Mouse (Mus musculus): Measurements from ENCODE around the gene Sphk1.

The Sphk1 gene

DNA sequence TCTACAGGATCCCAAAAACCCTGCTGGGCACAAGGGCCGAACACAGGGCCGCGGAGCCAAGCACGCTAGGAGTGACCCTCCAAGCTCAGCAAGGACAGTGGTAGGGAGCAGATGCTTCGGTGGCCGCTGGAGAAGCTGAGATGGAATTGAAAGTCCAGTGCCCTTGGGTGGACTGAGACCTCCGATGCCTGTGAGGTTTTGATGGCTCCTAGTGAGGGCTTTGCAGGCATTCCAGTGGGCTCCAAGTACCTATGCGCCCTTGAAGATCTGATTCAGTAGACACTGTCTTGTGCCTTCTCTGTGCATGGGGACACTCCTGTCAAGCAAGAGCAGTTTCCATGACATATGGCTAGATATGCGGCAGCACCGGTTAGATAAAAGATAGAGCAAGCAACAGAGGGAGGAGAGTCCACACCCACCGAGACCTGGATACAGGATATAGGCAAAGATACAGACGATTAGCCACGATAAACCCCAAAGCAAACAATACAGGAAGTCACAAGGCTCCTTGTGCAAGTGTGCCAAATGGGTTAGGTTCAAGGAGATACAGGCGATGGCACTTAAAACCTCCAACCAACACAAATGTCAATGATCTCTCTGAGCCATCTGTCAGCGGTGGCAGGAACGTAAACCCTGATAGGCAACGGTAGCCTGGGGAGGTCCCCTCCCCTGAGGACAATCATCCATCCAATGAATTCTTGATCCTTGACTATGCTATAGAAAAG, 24.4 kb upstream of the Sphk1 start:
- no peak for DNase-seq (ENCODE audit: low read depth, low spot score)

DNA sequence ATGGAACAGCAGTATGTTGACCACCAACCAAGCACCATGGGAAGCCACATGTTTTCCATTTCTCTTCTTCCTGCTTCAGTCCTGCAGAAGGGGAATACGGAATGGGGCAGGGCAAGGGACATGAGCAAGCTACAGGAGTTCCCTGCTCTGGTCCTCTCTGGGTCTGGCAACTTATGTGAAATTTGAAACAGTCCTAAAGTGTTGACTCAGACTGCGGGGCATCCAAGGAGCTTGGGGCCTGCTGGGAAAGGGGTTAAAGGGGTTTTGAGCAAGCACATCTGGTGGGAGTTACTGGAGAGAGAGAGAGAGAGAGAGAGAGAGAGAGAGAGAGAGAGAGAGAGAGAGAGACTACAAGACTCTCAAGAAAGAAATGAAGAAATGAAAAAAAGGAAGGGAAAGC, 22.0 kb upstream of the Sphk1 start:
- DNase-seq (ENCODE audit: low read depth, low spot score) = no peak

- no peak for DNase-seq (ENCODE audit: low read depth, low spot score)
These were observed 19.3 kb upstream of the Sphk1 start for GRCm38 (mm10) chr11:116511301-116511868.

- no peak for DNase-seq (ENCODE audit: low read depth, low spot score)
These were observed 18.6 kb upstream of the Sphk1 start for GRCm38 (mm10) chr11:116512154-116512553.

GRCm38 (mm10) chr11:116512987-116513386, 17.7 kb upstream of the Sphk1 start:
- DNase-seq (ENCODE audit: low read depth, low spot score) = no peak

GRCm38 (mm10) chr11:116513531-116514038, 17.1 kb upstream of the Sphk1 start:
- DNase-seq (ENCODE audit: low read depth, low spot score) = no peak

DNA sequence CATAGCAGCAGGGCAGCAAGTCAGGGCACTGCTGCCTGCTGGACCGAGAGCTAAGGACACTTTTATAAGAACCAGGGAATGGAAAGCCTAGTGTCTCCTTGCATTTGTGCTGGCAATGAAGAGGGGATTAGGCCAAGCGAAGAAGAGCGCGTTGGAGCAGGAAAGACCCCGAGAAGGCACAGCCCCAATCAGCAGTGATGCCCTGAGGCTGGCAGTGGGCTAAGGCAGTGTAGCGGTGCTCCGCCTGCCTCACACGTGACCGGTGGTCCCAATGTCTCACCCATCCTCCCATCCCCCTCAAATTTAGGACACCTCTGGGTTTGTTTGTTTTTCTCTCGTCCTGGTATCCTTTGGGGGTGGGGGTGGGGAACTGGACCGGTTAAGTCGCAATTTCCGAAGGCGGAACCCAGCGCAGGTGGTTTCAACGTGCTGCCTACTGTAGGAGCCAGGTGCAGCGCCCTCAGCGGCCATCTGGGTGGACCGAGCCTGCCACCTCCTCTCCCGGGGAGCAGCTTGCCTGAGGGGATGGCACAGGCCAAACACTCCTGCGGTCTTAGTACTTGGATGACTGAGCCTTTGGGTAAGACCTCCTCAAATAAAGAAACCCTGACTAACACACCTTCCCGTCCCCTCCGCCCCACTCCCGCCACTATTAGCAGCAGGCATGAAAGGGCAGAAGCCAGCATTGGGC, 15.2 kb upstream of the Sphk1 start:
- DNase-seq (ENCODE audit: low read depth, low spot score) = no peak

GRCm38 (mm10) chr11:116518482-116518881, 12.2 kb upstream of the Sphk1 start:
- no peak for DNase-seq (ENCODE audit: low read depth, low spot score)

DNA sequence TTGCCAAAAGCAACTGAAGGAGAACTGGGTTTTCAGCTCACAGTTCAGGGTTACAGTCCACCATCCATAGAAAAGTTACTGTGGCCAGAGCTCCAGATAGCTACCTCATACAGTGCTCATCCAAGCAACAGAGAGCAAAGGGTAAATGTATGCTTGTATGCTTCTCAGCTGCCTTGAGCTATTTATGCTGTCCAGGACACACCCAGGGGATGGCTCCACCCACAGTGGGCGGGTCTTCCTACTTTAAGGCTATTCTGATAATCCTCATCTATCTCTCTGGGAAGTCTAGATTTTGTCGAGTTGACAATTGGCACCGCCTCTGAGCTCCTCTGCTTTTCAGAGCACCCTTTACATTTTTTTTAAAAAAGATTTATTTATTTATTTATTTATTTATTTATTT, 9.6 kb upstream of the Sphk1 start:
- DNase-seq (ENCODE audit: low read depth, low spot score) = no peak

DNA sequence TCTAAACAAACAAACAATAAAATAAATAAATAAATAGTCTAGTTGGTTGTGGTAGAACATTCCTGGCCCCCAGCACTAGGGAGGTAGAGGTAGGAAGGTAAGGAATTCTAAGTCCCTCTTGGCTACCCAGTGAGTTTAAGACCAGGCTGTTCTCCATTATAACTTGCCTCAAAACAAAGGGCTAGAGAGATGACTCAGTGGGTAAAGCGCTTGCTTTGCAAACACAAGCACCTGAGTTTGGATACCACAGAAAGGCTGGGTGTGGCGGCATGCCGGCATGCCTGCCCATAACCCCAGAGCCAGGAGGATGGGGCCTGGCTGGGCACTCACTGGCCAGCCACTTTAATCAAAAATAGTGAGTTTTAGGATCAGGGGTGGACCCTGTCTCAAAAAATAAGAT, 8.7 kb upstream of the Sphk1 start:
- DNase-seq (ENCODE audit: low read depth, low spot score) = no peak

GRCm38 (mm10) chr11:116522886-116523698, 7.6 kb upstream of the Sphk1 start:
- DNase-seq (ENCODE audit: low read depth, low spot score) = no peak

- no peak for DNase-seq (ENCODE audit: low read depth, low spot score)
These were observed 7.0 kb upstream of the Sphk1 start for GRCm38 (mm10) chr11:116523699-116524189.

DNA sequence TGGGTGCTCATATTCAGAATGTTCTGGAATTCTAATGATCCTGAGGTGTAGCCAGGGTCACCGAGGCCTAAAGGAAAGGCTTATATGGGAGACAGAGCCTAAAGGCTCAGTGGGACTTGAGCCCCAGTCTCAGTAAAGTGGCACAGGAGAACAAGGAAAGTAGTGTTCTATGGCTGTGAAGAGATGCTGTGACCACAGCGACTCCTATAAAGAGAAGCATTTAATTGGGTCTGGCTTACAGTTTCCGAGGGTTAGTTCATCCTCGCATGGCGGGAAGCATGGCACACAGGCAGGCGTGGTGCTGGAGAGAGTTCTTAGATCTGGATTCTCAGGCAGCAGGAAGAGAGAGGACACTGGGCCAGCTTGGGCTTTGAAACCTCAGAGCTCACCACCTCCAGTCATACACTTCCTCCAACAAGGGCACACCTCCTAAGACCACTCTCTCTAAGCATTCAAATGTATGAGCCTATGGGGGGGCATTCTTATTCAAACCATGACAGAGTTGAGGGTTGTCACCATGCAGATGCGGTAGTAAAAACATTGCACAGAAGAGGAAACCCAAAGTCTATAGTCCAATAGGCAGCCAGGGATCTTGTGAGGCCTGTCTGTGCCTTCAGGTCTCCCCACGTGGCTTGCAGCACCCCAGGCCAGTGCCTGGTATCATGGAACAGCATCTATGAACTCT, 1.9 kb upstream of the Sphk1 start:
- DNase-seq (ENCODE audit: low read depth, low spot score) = no peak

- DNase-seq (ENCODE audit: low read depth, low spot score) = no peak
These were observed 856 bp downstream of the Sphk1 start for GRCm38 (mm10) chr11:116531371-116532191.

- no peak for DNase-seq (ENCODE audit: low read depth, low spot score)
These were observed 1.6 kb downstream of the Sphk1 start for GRCm38 (mm10) chr11:116532262-116532809.

DNA sequence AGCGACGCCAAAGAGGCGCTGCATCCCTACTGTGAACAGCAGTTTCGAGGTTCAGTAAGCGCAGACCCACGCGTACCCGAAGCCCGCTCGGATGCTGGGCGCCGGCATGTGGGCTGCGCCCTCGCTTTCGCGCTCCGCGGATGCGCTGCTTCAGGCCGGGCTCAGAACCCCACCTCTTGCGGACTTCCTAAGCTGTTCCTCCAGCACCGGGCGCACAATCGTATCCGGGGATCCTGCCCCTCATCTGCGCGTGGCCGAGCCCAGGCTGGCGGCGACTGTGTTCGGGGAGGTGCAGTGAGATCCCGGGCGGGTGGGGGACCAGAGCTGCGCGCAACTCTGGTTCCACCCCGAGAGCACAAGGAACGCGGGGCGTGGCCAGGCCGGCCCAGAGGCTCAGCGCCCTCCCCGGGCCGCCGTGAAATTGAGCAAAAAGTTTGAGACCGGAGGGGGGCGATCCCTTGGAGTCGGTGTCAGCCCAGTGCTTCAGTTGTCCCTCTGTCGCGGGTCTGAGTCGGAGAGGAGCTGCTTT, 2.1 kb downstream of the Sphk1 start:
- DNase-seq (ENCODE audit: low read depth, low spot score) = peak; percentile 67

GRCm38 (mm10) chr11:116533341-116534153, 2.8 kb downstream of the Sphk1 start:
- DNase-seq (ENCODE audit: low read depth, low spot score) = no peak

GRCm38 (mm10) chr11:116534154-116534865, 3.6 kb downstream of the Sphk1 start:
- DNase-seq (ENCODE audit: low read depth, low spot score) = peak; percentile 80
